Mouse (Mus musculus) cerebellum, adult 2 months (tissue): ENCODE results near the gene Zbtb24. TPM values are rescaled to one million over a fixed set of nuclear protein-coding genes. Genes with fewer than 3 reads are reported as not detected.
A peak's percentile ranks its signal among the peaks of the same experiment; 100 is the strongest.
"Not testable (repeated sequence)": the region's sequence is repeated elsewhere in the genome, so short reads cannot be mapped to it uniquely, and the experiment has no call there.

Experiments used
- DNase-seq, 2 experiments: peaks; one replicate each; pipeline ENCODE4 v3.0.0; 2021
- H3K27ac ChIP-seq: fragments of 200-500 bp; 2 replicates; pipeline ENCODE4 v1.5.1; 2012; ENCODE audit warnings: low read length, control low read depth, inconsistent platforms; ENCODE audit not compliant: insufficient read depth
- H3K27me3 ChIP-seq: fragments of 200-500 bp; 2 replicates; pipeline ENCODE4 v1.6.1; 2012; ENCODE audit warnings: inconsistent platforms, mild to moderate bottlenecking, low read length, moderate library complexity; ENCODE audit not compliant: control insufficient read depth, insufficient read depth
- H3K4me1 ChIP-seq: fragments of 200-500 bp; 2 replicates; pipeline ENCODE4 v1.6.1; 2011; ENCODE audit warnings: low read length; ENCODE audit not compliant: control insufficient read depth, insufficient read depth
- H3K4me3 ChIP-seq: fragments of 200-500 bp; replicated peaks from 2 replicates; pipeline ENCODE3; 2011; ENCODE audit warnings: mild to moderate bottlenecking, low read depth, low read length, control low read depth; ENCODE audit not compliant: insufficient read depth
- CTCF ChIP-seq: fragments of 200-500 bp; IDR thresholded peaks from 2 replicates; pipeline ENCODE4 v1.5.1; 2011; ENCODE audit warnings: low read depth, mild to moderate bottlenecking, control low read depth, low read length, moderate library complexity, borderline replicate concordance; ENCODE audit not compliant: insufficient read depth
- POLR2A ChIP-seq: fragments of 200-500 bp; IDR thresholded peaks from 2 replicates; pipeline ENCODE4 v1.6.1; 2011; ENCODE audit warnings: low read length, control low read depth, borderline replicate concordance; ENCODE audit not compliant: insufficient read depth
- WGBS: fragments of 180-500 bp; shearing (Covaris S2); methylation state at CpG from one replicate; pipeline ENCODE4 v1.1.7; 2018; 5-methylcytosine and 5-hydroxymethylcytosine counted together
- polyA plus RNA-seq: library from polyadenylated mRNA; depleted of rRNA; stranded (reverse); fragments of >200 nt; gene quantifications from 2 replicates; pipeline ENCODE4 v1.2.3, GENCODE M21; 2012

Gene Zbtb24
- polyA plus RNA-seq, 1 experiment = 19.2 TPM

- H3K27ac ChIP-seq = no peak overlapping the region
- 57% methylated on average over 8 of the region's 8 CpGs for WGBS
Observed at GRCm38 (mm10) chr10:41489294-41489693, 39.1 kb downstream of the Zbtb24 start.

GRCm38 (mm10) chr10:41489708-41490517 lies 39.7 kb downstream of the Zbtb24 start, which contains the start of the genes Smpd2 and Ppil6:
TSS of gene Smpd2 (minus strand) at chr10:41490369.
TSS of gene Ppil6 (plus strand) at chr10:41490439.
- DNase-seq = peak; percentile 91 to 93
- peak within 1 kb of the TSS; percentile 20; the same call in 1 of the 2 replicates for H3K27ac ChIP-seq
- peak within 1 kb of the TSS; percentile 77 for H3K4me3 ChIP-seq
- TF ChIP-seq CTCF = no peak
- TF ChIP-seq POLR2A = no peak
- no peaks in the 10 kb centered on the region for H3K27me3 ChIP-seq
- 2% methylated on average over 50 of the region's 50 CpGs for WGBS
- peaks cover 7% of the 10 kb centered on the region for H3K4me1 ChIP-seq

More at GRCm38 (mm10) chr10:41489294-41489693, 39.1 kb downstream of the Zbtb24 start:
- H3K4me1 ChIP-seq = peaks cover 7% of the 10 kb centered on the region
- no peak for DNase-seq
- no peak overlapping the region for H3K4me3 ChIP-seq
- no peaks in the 10 kb centered on the region for H3K27me3 ChIP-seq
- TF ChIP-seq POLR2A (no peak), CTCF (no peak)

- no peak for TF ChIP-seq CTCF
- TF ChIP-seq POLR2A = no peak
- Histone ChIP-seq H3K4me1 (peaks cover 7% of the 10 kb centered on the region), H3K27ac (peak overlapping the region; percentile 20; the same call in 1 of the 2 replicates), H3K4me3 (peak overlapping the region; percentile 77), H3K27me3 (no peaks in the 10 kb centered on the region)
- WGBS = under 1% methylated on average over 29 of the region's 29 CpGs
- no peak for DNase-seq
Observed at GRCm38 (mm10) chr10:41490518-41490873, 40.3 kb downstream of the Zbtb24 start.

GRCm38 (mm10) chr10:41491111-41491510 lies 40.9 kb downstream of the Zbtb24 start:
- no peak for TF ChIP-seq CTCF
- TF ChIP-seq POLR2A = no peak
- DNase-seq = no peak
- peaks cover 7% of the 10 kb centered on the region for H3K4me1 ChIP-seq
- no peaks in the 10 kb centered on the region for H3K27me3 ChIP-seq
- 19% methylated on average over 4 of the region's 4 CpGs for WGBS
- peak overlapping the region; percentile 9 for H3K4me3 ChIP-seq
- no peak overlapping the region for H3K27ac ChIP-seq

GRCm38 (mm10) chr10:41500941-41501340 lies 50.8 kb downstream of the Zbtb24 start:
- no peak overlapping the region for H3K4me3 ChIP-seq
- TF ChIP-seq CTCF = no peak
- TF ChIP-seq POLR2A = no peak
- no peaks in the 10 kb centered on the region for H3K4me1 ChIP-seq
- no peaks in the 10 kb centered on the region for H3K27me3 ChIP-seq
- WGBS = 22% methylated on average over 4 of the region's 4 CpGs
- DNase-seq = peak in 1 of 2 experiments; percentile 49
- H3K27ac ChIP-seq = no peak overlapping the region

DNA sequence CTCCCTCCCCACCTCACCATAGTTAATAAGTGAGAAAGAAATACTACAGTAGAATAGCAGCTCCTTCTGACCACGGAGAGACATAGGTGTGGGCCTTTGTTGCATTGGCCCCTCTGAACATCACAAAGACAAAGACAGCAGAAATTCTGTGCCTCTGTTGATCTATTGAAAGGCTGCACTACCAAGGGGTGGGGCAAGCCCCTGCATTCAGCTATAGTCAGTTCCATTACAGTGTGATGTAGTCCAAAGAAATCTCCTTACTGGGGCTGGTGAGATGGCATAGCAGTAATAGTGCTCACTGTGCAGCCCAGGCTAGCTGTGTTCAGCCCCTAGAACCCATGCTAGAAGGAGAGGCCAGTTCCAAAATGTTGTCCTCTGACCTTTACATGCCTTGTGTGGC lies 54.8 kb downstream of the Zbtb24 start:
- no peak for DNase-seq
- no peaks in the 10 kb centered on the region for H3K27me3 ChIP-seq
- TF ChIP-seq CTCF (no peak), POLR2A (no peak)
- no peak overlapping the region for H3K4me3 ChIP-seq
- 69% methylated on average over 1 of the region's 1 CpGs for WGBS
- H3K4me1 ChIP-seq = no peaks in the 10 kb centered on the region
- no peak overlapping the region for H3K27ac ChIP-seq

GRCm38 (mm10) chr10:41505446-41505845 lies 55.3 kb downstream of the Zbtb24 start:
- WGBS = under 1% methylated on average over 3 of the region's 3 CpGs

GRCm38 (mm10) chr10:41509160-41509559 lies 59.0 kb downstream of the Zbtb24 start:
- no peak overlapping the region for H3K4me3 ChIP-seq
- H3K4me1 ChIP-seq = no peaks in the 10 kb centered on the region
- DNase-seq = no peak
- H3K27ac ChIP-seq = no peak overlapping the region
- H3K27me3 ChIP-seq = no peaks in the 10 kb centered on the region
- 45% methylated on average over 2 of the region's 2 CpGs for WGBS
- TF ChIP-seq CTCF (peak; percentile 59), POLR2A (no peak)

More at GRCm38 (mm10) chr10:41505446-41505845, 55.3 kb downstream of the Zbtb24 start:
- H3K4me3 ChIP-seq, H3K4me1 ChIP-seq, H3K27ac ChIP-seq, H3K27me3 ChIP-seq: not testable (repeated sequence)
- TF ChIP-seq CTCF = peak; percentile 87
- peak; percentile 70 to 86 for DNase-seq
